Mouse (Mus musculus) ES-E14 (cell line): Measurements from ENCODE around the gene Map2k5. TPM values are rescaled to one million over a fixed set of nuclear protein-coding genes. Genes with fewer than 3 reads are reported as not detected.

Experiments
- DNase-seq: peaks from one replicate; pipeline ENCODE4 v3.0.0-alpha.2; 2013; ENCODE audit warnings: low read depth, low spot score
- H3K27ac ChIP-seq: 2 replicates; pipeline ENCODE4 v1.5.1; 2012; ENCODE audit warnings: low read depth, mild to moderate bottlenecking, low read length, moderate library complexity, mixed read lengths; ENCODE audit not compliant: poor library complexity, insufficient read depth, severe bottlenecking
- H3K36me3 ChIP-seq: 2 replicates; pipeline ENCODE4 v1.6.1; 2012; ENCODE audit warnings: mild to moderate bottlenecking, low read length, moderate library complexity, mixed read lengths; ENCODE audit not compliant: control insufficient read depth, poor library complexity, insufficient read depth, severe bottlenecking
- H3K4me1 ChIP-seq, 2 experiments: fragments of 150-350 bp in 1 of 2; sonication (generic) in 1 of 2; 2 replicates each; pipeline ENCODE4 v1.6.1; 2012; ENCODE audit warnings: low read length in 2 of 2, mild to moderate bottlenecking in 1 of 2, mixed read lengths in 1 of 2; ENCODE audit not compliant: control insufficient read depth in 2 of 2, insufficient read depth in 2 of 2, poor library complexity in 1 of 2
- H3K4me3 ChIP-seq, 2 experiments: fragments of 150-350 bp in 1 of 2; sonication (generic) in 1 of 2; 2 replicates each; pipeline ENCODE4 v1.5.1; 2012; ENCODE audit warnings: low read length in 2 of 2, low read depth in 1 of 2, mild to moderate bottlenecking in 1 of 2, mixed read lengths in 1 of 2; ENCODE audit not compliant: insufficient read depth in 1 of 2, poor library complexity in 1 of 2, severe bottlenecking in 1 of 2
- H3K9ac ChIP-seq: 2 replicates; pipeline ENCODE4 v1.6.1; 2012; ENCODE audit warnings: low read depth, mild to moderate bottlenecking, low read length, mixed read lengths; ENCODE audit not compliant: poor library complexity, insufficient read depth, severe bottlenecking
- H3K9me3 ChIP-seq: fragments of 150-350 bp; sonication (generic); 2 replicates; pipeline ENCODE4 v1.6.1; 2012; ENCODE audit warnings: low read depth, mild to moderate bottlenecking, low read length; ENCODE audit not compliant: control insufficient read depth, insufficient read depth
- CHD2 ChIP-seq: IDR thresholded peaks from 2 replicates; pipeline ENCODE4 v1.6.1; 2014; ENCODE audit warnings: mild to moderate bottlenecking, low read depth, low read length, inconsistent platforms
- HCFC1 ChIP-seq: IDR thresholded peaks from 2 replicates; pipeline ENCODE4 v1.6.1; 2012; ENCODE audit warnings: low read length, inconsistent platforms, borderline replicate concordance; ENCODE audit not compliant: insufficient read depth
- MAFK ChIP-seq: IDR thresholded peaks from 2 replicates; pipeline ENCODE4 v1.6.1; 2014; ENCODE audit warnings: mild to moderate bottlenecking, low read depth, low read length, inconsistent platforms; ENCODE audit not compliant: insufficient read depth
- ZC3H11A ChIP-seq: IDR thresholded peaks from 2 replicates; pipeline ENCODE4 v1.6.1; 2012; ENCODE audit warnings: low read depth, mild to moderate bottlenecking, inconsistent platforms, low read length, borderline replicate concordance
- ZNF384 ChIP-seq: IDR thresholded peaks from 2 replicates; pipeline ENCODE4 v1.6.1; 2012; ENCODE audit warnings: low read depth, low read length, inconsistent platforms
- in situ Hi-C, 2 experiments: fragments of 600-800 bp; cut with MboI; formaldehyde crosslinking; loops; one replicate each; pipeline ENCODE4 v1.15.1; 2025; ENCODE audit warnings: low sequenced_read_pairs in 2 of 2, inconsistent platforms in 1 of 2; ENCODE audit not compliant: unreplicated experiment in 2 of 2
- total RNA-seq: library from RNA; depleted of rRNA; stranded (reverse); fragments of 300-350 nt; gene quantifications from 2 replicates; pipeline ENCODE4 v1.2.3, GENCODE M21; 2012

Gene Map2k5
- total RNA-seq, 1 experiment: 8.3 TPM

DNA sequence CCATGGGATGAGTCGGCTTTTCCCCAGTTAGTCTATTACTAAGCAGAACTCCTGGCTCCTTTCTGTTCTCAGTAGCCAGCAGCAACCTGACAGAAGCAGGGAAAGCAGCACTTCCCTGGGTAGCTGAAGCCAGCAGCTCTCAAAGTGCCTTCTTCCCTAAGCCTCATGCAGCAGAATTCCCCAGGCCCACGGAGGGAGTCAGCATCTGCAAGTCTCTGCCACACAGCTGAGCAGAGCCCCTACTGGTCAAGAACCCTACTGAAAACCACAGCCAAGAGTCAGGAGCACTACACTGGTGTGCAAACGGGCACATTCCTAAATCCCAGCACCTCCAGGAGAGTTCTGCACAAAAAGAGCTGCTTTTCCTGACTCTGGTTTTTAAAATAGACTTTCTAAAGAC lies 17.3 kb downstream of the Map2k5 start:
- no peaks in the 10 kb centered on the region for H3K9me3 ChIP-seq
- no peak for DNase-seq
- no peak overlapping the region for H3K4me3 ChIP-seq
- no peak overlapping the region for H3K27ac ChIP-seq
- TF ChIP-seq CHD2 (no peak), ZNF384 (no peak), MAFK (no peak), ZC3H11A (no peak), HCFC1 (no peak)
- peaks cover 4% of the 10 kb centered on the region; the same call in 1 of the 2 replicates for H3K36me3 ChIP-seq
- 0 out of 4 replicates have a peak, but pooled peaks cover 0 to 2% of the 10 kb centered on the region in 2 experiments for H3K4me1 ChIP-seq
- in situ Hi-C loops: no loop called here
- H3K9ac ChIP-seq: no peak overlapping the region

DNA sequence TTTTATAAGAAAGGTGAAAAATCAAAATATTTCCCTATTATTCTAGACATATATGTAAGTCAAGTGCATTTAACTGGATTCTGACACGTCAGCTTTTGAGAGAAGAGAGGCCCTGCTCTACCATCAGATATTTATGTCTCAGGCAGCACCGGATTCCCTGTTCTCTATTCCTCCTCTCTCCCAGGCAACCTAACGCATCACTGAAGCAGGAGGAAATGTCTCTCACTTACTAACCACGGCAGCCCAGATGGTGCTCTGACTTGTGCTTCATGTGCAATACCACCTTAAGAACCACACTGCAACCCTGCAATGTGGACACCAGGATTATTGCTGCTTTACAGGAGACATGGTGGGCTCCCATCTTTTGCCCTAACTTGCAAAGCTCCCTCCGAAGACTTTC lies 18.7 kb downstream of the Map2k5 start:
- H3K4me1 ChIP-seq: peaks cover 0 to 5% of the 10 kb centered on the region in 2 experiments; a peak in 1 of 4 replicates
- TF ChIP-seq ZC3H11A (no peak), CHD2 (no peak)
- in situ Hi-C loops: no loop called here
- no peak overlapping the region for H3K4me3 ChIP-seq
- H3K36me3 ChIP-seq: peaks cover 4% of the 10 kb centered on the region; the same call in 1 of the 2 replicates
- no peak overlapping the region for H3K9ac ChIP-seq
- no peaks in the 10 kb centered on the region for H3K9me3 ChIP-seq
- no peak overlapping the region for H3K27ac ChIP-seq
- no peak for DNase-seq

DNA sequence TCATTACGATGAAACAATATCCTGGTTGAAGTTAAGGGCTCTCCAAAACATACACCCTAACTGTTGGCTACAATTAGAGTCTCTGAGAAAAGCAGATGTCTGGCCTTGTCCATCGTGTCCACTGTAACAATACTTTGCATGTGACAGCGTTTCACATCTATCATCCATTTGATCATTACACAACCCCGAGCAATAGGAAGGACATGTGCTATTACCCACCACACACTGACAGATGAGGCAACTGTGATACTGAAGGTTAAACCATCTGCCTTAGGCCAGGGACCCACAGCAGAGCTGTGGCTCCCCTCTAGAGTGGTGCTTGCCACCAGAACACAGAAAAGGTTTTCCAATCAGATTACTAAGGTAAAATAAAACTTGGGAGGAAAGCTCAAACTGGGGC lies 21.0 kb downstream of the Map2k5 start:
- DNase-seq: no peak
- Histone ChIP-seq H3K9me3 (no peaks in the 10 kb centered on the region), H3K4me1 (peaks cover 0 to 5% of the 10 kb centered on the region in 2 experiments; a peak in 1 of 4 replicates), H3K36me3 (peaks cover 4% of the 10 kb centered on the region; the same call in 1 of the 2 replicates), H3K4me3 (no peak overlapping the region), H3K27ac (no peak overlapping the region), H3K9ac (no peak overlapping the region)
- in situ Hi-C loops: no loop called here
- TF ChIP-seq ZNF384 (no peak), MAFK (no peak), ZC3H11A (no peak), HCFC1 (no peak), CHD2 (no peak)

DNA sequence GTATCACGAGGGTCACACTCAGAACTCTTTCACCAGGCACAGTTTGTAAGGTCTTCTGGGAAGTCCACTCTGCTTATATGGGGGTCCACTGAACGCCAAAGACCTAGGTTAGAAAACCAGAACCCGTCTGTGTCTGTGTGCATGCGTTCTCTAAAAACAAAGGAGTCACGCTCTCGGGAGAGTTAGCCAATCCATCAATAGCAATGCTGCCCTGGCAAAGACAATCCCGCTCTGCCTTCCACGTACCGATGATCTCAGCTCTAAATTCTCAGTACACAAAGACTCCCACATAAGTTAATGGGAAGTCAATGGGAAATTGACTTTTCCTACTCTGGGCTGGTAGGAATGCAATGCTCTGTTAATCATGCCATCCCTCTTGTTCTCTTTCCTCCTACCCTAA lies 21.4 kb downstream of the Map2k5 start:
- no peak for DNase-seq
- peaks cover 0 to 5% of the 10 kb centered on the region in 2 experiments; a peak in 1 of 4 replicates for H3K4me1 ChIP-seq
- H3K9me3 ChIP-seq: no peaks in the 10 kb centered on the region
- H3K27ac ChIP-seq: no peak overlapping the region
- H3K9ac ChIP-seq: no peak overlapping the region
- no peak overlapping the region for H3K4me3 ChIP-seq
- peaks cover 4% of the 10 kb centered on the region; the same call in 1 of the 2 replicates for H3K36me3 ChIP-seq
- no peak for TF ChIP-seq CHD2
- TF ChIP-seq ZC3H11A: no peak
- TF ChIP-seq MAFK: no peak
- no peak for TF ChIP-seq ZNF384
- no peak for TF ChIP-seq HCFC1
- in situ Hi-C loops: no loop called here

DNA sequence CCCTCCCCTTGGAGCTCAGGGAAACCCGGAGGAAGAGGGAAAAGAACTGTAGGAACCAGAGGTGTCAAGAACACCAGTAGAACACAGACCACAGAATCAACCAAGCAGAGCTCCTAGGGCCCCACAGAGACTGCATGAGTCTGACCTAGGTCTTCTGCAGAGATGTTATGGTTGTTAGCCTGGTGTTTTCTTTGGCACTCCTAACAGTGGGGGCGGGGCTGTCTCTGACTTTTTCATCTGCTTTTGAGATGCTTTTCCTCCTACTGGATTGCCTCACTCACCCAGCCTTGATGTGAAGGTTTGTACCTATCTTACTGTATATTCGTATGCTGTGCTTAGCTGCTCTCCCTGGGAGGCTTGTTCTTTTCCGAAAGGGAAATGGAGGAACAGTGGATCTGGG lies 23.5 kb downstream of the Map2k5 start:
- TF ChIP-seq ZC3H11A: no peak
- TF ChIP-seq CHD2: no peak
- TF ChIP-seq ZNF384: no peak
- TF ChIP-seq MAFK: no peak
- no peak for TF ChIP-seq HCFC1
- Histone ChIP-seq H3K4me3 (no peak overlapping the region), H3K4me1 (peaks cover 0 to 3% of the 10 kb centered on the region in 2 experiments; a peak in 1 of 4 replicates), H3K9me3 (no peaks in the 10 kb centered on the region), H3K27ac (no peak overlapping the region), H3K36me3 (peaks cover 4% of the 10 kb centered on the region; the same call in 1 of the 2 replicates), H3K9ac (no peak overlapping the region)
- in situ Hi-C loops: no loop called here
- no peak for DNase-seq
